Mouse (Mus musculus): ENCODE data around the gene Slc45a3.

Slc45a3 gene

DNA sequence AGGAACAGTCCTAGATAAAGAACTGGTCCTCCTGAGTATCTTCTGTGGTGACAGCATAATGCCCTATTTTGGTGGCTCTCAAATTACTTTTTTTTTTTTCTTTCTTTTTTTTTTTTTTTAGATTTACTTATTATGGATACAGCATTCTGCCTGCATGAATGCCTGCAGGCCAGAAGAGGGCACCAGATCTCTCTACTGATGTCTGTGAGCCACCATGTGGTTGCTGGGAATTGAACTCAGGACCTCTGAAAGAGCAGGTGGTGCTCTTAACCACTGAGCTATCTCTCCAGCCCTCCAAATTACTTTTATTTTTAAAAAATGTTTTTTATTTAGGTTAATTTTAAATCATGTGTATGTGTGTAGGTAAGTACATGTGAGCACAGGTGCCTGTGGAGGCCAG lies 37.7 kb downstream of the Slc45a3 start:
- no peak for DNase-seq

DNA sequence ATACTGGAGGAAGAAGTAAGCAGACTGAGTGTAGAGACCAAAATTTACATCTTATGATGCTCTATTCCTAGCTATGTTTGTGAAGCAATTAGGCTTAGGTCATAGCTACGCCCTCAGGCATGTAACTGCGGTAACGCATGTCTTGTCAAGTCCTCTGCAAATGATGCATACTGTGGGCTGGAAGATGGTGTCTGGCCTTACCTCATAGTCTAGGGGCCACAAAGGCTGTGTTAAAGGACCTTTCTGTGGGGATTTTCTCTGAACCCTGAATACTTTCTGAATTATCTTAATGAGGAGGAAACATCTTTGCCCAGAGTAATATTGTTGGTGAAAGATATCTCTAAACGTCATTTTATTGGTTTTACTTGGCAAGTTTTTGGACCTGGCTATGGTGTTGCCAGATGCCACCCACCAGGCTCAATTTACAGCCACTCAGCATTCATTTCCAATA lies 39.1 kb downstream of the Slc45a3 start:
- no peak for DNase-seq

DNA sequence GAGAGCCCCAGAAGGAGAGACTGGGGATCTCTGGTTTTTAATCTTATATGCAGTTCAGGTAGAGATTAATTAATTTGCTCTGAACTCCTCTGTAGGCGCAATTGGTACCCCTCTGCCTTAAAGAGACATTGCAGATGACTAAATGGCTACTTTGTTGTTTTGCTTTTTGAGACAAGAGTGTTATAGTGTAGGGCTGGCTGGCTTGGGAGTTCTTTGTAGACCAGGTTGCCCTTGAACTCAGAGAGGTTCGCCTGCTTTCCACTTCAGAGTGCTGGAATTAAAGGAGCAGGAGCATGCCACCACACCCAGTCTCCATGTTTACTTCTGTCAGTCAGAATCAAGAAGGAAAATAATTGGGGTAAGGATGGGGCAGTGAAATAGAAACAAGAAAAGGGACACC lies 40.3 kb downstream of the Slc45a3 start:
- no peak for DNase-seq

DNA sequence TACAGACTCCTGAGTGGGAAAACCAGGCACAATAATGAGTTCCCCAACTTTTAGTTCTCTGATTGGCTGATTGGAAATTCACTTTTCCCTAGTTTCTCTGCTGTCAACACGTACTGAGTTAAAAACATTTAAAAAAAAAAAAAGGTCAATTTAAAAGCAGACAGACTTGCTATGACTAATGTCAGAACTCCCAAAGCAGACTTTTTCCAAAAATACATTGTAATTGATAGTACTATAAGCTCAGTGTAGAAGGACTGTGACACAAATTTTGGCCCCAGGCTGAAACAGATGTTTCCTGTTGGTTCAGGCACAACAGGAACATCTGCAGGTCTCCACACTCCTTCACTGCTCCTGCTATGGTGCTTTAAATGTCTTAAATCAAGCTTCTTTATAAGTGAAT lies 41.0 kb downstream of the Slc45a3 start:
- DNase-seq, result no peak

DNA sequence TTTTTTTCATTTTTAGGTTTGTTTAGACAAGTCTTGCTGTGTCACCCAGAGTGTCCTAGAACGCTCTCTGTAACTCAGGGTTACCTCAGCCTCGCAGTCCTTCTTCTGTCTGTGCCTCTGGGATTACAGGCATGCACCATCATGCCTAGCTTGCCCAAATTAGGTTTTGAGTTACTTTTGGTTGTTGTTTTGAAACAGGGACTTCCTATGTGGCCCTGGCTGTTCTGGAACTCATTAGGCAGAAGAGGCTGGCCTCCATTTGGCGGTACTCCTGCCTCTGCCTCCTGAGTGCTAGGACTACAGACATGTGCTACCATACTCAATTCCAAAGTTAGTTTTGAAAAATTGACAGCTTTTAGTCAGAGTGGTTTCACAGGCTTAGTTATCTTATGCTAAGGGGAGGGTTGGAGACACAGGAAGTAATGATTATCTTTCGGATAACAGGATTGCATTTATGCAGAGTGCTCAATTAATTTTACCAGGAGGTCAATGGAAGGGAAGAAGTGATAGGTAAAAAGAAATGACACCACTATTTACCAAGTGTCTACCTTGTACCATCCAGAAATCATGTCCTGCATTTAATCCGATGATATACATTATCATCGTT lies 41.9 kb downstream of the Slc45a3 start:
- DNase-seq, result no peak

DNA sequence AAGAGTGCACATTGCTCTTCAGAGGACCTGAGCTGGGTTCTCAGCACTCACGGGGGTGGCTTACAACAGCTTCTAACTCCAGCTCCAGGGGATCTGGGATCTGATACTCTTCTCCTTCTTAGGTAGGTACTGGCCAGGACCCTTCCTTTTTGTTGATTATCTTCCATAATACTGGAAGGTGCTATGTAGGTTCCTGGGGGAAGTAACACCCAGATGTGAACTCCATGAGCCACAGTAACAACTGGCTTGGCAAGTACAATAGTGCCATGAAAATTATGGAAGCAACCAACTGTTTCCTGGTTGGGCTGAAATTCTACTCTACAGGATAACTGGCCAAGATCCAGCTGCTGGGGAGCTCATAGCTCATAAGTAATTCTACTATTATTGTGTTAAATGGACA lies 42.7 kb downstream of the Slc45a3 start:
- no peak for DNase-seq

DNA sequence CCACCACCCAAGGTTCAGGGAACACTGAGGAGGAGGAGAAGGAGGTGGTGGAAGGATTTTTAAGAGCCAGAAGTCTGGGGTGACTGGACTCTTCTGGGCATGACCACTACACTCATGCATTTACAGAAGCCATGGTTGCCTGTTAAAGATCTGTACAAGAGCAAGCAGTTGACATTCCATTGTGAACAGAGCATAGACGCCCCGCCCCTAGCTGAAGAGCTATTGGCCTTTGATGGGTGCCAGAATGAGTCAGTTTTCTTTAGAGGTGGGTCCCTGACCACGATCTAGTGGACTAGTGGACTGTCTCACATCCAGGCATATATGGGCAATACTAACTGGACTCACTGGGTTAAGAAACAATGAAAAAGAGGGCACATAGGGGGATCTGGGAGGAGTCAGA lies 43.3 kb downstream of the Slc45a3 start:
- DNase-seq, result no peak

DNA sequence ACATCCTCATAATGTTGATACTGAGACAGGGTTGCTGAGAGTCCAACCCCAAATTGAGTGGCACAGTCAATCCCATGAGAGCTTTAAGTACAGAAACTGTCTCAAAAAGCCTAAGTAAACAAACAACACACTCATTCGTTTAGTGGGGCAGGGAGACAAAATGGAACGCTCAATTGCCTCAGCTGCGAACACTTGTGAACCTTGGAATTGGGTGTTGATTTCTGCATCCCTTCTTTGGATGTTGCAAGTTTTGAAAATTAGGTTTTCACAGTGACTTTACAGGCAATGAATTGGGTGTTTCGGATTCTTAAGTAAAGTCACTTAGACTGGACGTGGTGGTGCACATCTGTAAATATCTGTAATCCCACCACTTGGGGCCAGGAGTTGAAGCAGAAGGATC lies 44.0 kb downstream of the Slc45a3 start:
- DNase-seq, result no peak

DNA sequence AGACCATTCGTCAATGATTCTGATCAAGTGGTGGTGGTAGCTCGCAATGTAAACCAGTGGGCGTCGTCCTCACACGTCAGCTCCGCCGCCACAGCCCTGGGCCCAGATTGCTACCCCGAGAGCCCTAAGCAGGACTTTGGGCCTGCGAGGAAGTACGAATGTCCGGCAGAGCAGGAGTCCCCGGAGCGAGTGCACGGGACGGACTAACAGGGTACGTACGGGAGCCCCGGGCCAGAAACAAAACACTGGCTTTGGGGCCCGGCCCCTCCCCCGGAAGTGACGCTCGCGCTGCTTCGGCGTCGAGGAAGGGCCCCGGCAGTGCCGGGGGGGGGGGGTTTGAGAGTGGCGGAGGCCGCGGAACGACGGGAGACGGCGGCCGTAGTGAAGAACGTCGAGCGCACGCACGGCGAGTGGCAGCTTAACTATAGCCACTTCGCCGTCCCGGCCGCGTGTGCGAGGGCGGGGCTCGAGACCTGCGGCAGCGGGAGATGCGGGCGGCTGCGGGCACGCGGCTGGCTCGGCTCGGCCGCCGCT lies 44.6 kb downstream of the Slc45a3 start, which contains the start of gene Elk4:
Elk4 (plus strand) TSS at position 326 of the 534 bp plus-strand sequence.
- peak; percentile 94 for DNase-seq

DNA sequence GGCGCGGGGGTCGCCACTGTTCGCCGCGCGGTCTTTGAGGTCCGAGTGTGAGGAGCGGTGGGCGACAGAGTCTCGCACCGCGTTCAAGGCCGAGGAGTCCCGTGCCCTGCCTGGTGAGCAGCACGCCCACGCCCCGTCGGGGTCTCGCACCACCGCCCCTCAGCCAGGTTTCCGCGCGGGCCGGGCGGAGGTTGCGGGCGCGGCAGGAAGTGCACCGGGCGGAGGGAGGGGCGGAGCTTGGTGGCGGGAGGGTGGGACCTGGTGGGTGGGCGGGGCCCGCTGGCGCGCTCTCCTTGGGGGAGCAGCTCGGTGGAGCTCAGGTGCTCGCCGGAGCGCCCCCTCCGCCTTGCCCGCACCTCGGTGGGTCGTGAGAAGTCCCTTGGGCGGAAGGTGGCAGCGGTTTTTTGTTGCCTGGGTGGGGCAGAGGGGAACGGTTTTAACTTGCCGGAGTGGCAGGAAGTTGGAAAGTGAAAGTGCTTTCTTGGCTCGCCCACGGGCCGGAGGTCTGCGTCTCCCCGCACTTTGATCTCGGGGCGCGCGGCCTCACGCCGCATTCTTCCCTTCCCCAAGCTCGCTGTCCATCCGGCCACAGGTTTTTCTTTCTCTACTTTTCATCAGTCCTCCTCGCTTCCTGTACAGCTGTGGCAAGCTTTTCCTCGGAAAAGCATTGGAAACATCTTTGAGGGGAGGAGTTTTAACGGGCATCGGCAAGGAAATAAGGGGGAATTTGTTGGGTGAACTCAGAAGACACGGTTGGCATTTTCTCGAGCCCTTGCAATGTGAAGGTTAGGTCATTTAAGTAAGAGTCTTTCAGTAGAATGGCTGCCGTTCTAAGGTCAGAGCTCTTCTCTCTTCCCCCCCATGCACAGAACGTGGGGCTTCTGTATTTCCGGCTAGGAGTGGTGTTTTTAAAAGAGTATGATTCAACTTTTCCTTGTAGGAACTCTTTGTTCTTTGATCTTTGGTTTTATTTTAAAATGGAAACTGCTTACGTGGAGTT lies 45.4 kb downstream of the Slc45a3 start:
- DNase-seq, result peak; percentile 91

DNA sequence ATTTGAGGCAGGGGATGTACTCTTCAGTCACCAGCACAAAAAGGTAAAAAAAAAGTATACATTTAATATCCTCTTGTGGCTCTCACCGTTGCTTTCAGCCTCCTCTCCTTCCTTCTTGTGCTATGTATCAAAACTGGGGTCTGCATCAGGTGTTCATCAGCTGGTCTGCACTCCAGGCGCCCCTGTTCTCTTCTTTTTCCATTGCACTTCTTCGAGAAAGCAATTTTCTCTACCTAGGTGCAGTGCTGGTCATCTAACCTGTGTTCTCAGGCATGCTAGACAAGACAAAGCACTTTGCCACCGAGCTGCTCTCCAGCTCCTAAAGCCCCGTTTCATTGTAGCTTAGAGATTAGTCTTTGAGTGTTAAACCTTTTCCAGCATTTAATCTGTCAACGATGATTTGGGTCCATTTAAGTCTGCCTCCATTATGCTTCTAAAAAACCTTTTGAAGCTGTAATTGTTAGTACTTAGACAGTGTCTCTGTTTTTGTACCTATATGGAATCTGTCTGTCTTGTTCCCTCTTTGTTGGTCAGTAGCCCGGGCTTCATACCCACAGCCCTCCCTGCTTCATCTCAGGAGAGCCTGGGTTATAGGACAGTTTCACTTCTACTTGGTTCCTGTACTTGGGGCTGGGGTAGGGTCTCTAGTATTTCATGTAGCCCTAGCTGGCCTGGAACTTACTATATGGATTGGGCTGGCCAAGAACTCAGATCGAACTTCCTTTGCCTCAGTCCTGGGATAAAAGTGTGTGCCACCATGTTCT lies 46.3 kb downstream of the Slc45a3 start:
- DNase-seq, result no peak

DNA sequence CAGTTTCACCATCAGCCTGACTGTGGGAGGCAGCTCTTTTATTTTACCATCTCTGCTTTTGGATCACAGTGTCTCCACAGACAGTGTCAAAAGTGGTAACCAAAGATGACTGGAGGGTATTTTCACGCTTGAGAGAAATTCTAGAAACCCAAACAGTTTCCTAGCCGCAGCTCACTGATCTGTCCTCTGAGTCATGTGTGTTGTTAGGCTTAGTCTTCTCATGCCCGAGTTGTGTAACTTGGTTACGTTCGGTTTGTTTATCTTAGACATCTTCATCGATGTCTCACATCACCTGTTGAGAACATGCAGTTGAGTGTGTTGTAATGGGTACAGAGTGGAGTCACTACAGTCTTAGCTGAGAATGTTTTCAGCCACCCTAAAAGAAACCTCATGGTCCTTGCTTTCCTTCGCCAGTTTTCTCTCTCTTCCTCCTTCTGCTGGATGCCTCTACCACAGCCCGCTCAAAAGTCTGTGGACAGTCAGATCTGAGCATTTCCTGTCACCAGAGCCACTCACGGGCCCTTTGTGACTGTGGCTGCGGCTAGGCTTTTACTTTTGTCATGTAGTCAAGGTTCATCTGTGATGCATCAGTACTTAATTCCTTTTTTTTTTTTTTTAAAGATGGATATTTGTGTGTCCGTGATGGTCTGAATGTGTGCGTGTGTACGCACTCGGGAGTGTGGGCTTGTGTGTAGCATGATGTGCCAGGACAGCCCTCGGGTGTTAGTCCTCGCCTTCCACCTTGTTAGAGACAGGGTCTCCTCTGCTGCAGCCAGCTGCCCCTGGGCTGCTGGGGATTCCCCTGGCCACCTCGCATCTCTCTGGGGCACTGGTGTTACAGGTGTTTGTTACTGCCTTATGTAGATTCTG lies 48.1 kb downstream of the Slc45a3 start:
- no peak for DNase-seq

DNA sequence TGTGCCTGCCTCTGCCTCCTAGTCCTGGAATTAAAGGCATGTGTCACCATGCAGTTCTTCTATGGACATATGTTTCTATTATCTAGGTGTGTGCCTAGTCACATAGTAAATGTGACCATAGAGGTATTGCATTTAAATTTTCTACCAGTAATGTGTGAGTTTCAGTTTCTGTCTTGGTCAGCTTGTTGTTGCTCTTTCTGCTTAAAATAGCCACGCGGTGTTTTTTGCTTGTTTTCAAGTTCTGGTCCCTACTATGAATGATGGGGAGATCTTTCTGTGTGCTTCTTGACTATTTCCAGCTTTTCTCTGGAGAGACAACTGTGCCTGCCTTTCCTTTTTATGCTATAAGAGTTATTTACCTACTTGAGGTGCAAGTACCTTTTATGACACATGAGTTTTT lies 49.0 kb downstream of the Slc45a3 start:
- DNase-seq, result no peak

DNA sequence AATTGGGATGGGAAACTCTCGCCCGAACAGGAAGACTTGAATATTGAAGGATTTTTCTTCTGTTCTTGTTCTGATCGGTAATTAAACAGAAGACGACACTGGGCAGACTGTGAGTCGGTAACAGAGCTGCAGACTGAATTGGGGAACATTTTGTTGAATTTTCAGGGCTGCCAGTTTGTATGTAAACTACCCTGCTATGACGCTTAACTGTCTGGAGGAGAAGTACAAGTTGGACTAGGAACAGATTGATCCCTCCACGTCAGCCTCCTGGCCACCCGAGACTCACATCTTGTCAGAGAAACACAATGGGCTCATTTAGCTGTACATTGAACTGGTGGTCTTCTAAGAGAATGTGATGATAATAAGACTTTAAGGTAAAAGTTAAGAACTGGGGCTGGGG lies 50.1 kb downstream of the Slc45a3 start:
- DNase-seq, result no peak

DNA sequence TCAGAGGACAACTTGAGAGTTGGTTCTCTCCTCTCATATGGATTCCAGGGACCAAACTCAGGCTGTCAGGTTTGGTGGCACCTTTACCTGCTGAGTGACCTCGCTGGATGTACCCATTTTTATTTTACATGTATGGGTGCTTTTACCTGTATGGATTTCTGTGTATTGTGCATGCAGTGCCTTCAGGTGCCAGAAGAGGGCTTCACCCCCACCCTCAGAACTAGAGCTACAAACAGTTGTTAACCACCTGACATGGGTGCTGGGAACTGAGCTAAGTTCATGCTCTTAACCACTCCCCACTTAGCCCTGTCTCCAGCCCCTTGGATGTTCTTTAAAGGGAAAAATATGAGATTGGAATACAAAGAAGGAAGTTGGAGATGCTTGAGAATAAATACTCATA lies 52.0 kb downstream of the Slc45a3 start:
- no peak for DNase-seq

DNA sequence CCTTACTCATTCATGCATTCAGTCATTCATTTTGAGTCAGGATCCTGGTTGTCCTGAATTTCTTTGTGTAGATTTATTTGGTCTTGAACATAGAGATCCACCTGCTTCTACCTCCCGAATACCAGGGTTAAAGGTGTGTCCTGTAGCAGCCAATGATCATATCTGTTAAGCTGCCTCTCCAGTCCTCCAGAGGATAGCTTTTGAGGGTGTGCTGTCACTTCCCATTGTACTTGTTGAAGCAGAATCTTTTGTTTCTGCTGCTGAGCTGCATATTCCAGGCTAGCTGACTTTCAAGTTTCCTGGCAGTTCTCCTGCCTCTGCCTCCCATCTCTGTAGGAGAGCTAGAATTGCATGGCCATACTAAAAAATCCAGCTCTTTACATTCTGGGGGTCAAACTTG lies 53.9 kb downstream of the Slc45a3 start:
- DNase-seq, result no peak

DNA sequence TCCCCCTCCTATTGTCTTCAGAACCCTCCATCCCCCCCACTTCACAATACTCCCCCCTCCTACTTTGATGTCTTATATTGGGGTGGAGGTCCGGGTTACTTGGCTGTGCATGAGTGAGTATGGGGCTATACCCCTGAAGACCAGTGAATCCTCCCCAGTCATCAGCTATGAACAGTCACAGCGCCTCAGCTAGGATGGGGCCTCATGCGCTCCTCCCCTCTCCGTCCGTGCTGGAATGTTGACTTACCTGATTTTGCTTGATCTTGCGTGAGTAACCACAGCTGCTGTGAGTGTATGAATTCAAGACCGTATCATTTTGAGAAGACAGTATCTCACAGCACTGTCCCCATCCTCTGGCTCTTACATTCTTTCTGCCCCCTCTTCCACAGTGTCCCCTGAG lies 57.1 kb downstream of the Slc45a3 start:
- no peak for DNase-seq

DNA sequence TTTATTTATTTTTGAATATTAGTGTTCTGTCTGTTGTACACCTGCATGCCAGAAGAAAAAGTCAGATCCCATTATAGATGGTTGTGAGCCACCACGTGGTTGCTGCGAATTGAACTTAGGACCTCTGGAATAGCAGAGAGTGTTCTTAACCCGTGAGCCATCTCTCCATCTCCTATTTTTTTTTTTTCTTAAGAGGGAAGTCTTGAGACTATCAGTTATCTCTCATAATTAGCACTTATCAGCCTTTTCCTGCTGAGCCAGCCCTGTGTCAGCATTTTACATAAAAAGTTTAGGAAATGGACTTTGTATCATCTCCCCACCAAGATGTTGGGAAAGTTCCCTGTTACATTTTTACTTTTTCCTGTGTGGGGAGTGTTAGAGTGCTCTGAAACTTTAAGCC lies 59.3 kb downstream of the Slc45a3 start:
- no peak for DNase-seq

DNA sequence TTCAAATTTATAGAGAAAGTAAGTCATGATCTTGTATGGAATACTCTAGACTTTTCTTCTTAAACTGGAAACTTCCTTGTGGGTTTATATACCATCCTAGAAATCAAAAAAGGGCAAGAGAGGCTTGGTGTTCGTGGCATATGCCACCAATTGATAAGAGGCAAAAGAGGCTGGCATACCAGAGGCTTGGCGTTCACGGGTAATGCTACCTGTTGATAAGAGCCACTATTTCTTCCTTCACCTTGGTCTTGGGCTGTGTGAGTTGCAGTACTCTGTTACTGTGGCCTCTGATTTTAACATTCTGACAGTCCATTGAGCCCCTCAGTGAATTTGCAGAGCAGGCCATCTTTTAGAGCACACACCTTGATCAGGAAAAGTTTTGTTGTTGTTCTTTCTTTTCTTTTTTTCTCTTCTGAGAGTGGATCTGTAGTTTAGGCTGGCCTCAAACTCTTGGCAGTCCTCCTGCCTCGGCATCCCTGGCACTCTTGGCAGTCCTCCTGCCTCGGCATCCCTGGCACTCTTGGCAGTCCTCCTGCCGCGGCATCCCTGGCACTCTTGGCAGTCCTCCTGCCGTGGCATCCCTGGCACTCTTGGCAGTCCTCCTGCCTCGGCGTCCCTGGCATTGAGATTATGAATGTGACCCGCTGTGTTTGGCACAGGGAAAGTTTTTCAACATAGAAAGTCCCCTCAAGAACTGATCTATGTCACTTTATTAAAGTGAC lies 64.3 kb downstream of the Slc45a3 start:
- no peak for DNase-seq

DNA sequence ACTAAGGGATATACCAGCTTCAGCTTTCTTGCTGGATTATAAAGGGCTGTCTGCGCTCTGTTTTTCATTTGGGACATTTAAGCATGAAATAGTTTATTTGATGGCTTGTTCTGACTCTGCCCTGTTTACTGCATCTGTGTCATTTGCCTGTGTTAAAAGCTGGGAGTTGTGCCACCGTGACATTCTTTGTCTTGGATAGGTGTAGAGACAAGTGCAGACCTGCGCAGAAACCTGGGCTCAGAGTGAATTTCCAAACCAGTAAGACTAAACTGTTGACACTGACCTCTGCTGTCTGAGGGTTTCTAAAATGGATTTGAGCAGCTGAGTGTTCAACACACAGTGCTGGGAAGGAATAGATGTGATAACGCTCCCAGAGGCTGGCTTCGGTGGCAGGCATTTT lies 65.2 kb downstream of the Slc45a3 start:
- no peak for DNase-seq

DNA sequence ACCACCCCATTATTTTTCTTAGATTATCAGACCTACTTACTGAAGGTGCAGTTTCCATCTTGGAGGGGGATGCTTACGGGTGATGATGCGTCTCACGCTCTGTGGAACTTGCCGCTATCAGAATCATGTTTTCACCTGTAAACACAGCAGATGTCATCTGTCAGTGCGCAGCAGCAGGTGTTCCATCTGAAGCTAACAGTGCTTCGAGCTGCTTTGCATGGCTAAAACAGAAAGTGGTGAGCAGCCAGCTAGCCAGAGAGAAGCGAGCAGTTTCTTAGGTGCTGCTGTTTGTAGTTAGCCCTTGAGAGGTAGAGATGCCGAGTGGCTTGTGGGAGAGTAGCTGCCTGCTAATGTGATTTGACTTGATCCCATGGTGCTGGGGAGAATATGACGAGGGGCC lies 65.6 kb downstream of the Slc45a3 start:
- no peak for DNase-seq

DNA sequence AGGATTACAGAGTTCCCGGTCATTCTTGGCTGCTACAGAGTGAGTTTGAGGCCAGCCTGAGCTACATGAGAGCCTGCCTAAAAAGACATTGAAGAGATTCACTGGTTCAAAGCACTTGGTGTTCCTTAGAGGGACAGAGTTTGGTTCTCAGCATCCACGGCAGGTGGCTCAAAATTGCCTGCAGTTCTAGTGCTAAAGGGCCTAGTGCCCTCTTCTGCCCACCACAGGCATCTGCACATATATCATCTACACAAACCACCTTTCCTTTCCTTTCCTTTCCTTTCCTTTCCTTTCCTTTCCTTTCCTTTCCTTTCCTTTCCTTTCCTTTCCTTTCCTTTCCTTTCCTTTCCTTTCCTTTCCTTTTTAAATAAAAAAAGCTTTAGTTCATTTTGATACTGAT lies 67.8 kb downstream of the Slc45a3 start:
- DNase-seq, result no peak

Measured in kidney, adult 18-20 months (tissue).